Mouse (Mus musculus): Measurements from ENCODE around the gene Tspan9. TPM values are rescaled to one million over a fixed set of nuclear protein-coding genes. Genes with fewer than 3 reads are reported as not detected.

Gene Tspan9
- total RNA-seq, 1 experiment, result 161 TPM

DNA sequence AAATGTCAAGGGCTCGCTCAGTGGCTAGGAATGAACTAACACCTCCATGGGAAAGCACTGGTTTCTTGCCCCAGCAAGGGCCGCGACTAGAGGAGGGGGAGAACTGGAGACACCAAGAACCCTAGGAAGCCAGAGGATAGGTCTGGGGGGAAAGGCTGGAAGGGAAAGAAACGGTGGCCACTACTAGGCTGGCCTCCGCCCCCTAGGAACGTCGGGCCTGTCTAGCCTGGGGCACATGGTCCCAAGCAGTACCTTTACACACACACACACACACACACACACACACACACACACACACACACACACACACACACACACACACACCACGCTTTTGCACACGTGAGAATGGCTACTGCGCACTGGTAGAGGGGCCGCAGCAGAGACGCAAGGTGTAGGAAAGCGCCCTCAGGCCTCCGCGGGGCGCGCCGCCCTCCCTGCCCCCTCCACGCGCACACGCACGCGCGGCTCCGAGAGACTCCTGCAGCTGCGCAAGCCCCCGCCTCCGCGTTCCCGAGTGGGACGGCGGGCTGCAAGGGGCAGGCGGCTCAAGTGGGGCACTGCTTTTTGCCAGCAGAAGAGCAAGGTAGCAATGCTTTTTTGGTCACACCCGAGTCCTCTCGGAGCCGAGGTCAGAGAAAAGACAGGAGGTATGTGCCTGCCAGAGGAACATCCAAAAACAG, 108.0 kb downstream of the Tspan9 start:
- Histone ChIP-seq H3K4me1 (ENCODE audit: control insufficient read depth in 2 of 2, insufficient read depth in 2 of 2, low read length in 2 of 2, poor library complexity in 1 of 2) (peaks cover 0 to 14% of the 10 kb centered on the region in 2 experiments; a peak in 3 of 4 replicates), H3K9me3 (ENCODE audit: control insufficient read depth, insufficient read depth, low read depth, low read length) (no peaks in the 10 kb centered on the region), H3K4me3 (ENCODE audit: insufficient read depth in 1 of 2, low read depth in 1 of 2, low read length in 2 of 2, poor library complexity in 1 of 2, severe bottlenecking in 1 of 2) (peak overlapping the region; percentile 76 to 78), H3K27ac (ENCODE audit: insufficient read depth, low read depth, low read length, poor library complexity, severe bottlenecking) (no peak overlapping the region), H3K9ac (ENCODE audit: insufficient read depth, low read depth, low read length, poor library complexity, severe bottlenecking) (no peak overlapping the region), H3K36me3 (ENCODE audit: control insufficient read depth, insufficient read depth, low read length, poor library complexity, severe bottlenecking) (no peaks in the 10 kb centered on the region)
- TF ChIP-seq MAFK (IDR thresholded peaks at IDR 0.05; ENCODE audit: insufficient read depth, low read depth, low read length) (no peak), ZC3H11A (IDR thresholded peaks at IDR 0.05; ENCODE audit: borderline replicate concordance, low read depth, low read length) (no peak), CHD2 (IDR thresholded peaks at IDR 0.05; ENCODE audit: low read depth, low read length) (no peak), ZNF384 (IDR thresholded peaks at IDR 0.05; ENCODE audit: low read depth, low read length) (no peak), HCFC1 (IDR thresholded peaks at IDR 0.05; ENCODE audit: borderline replicate concordance, insufficient read depth, low read length) (no peak)
- in situ Hi-C loops (cut with MboI; ENCODE audit: low sequenced_read_pairs in 2 of 2, unreplicated experiment in 2 of 2), result no loop called here
- no peak for DNase-seq (ENCODE audit: low read depth, low spot score)

GRCm38 (mm10) chr6:128034317-128035249, 108.8 kb downstream of the Tspan9 start:
- no peak; the same call in 1 of the 2 replicates for TF ChIP-seq HCFC1 (IDR thresholded peaks at IDR 0.05; ENCODE audit: borderline replicate concordance, insufficient read depth, low read length)
- TF ChIP-seq ZNF384 (IDR thresholded peaks at IDR 0.05; ENCODE audit: low read depth, low read length), result no peak
- no peak for TF ChIP-seq MAFK (IDR thresholded peaks at IDR 0.05; ENCODE audit: insufficient read depth, low read depth, low read length)
- no peak for TF ChIP-seq ZC3H11A (IDR thresholded peaks at IDR 0.05; ENCODE audit: borderline replicate concordance, low read depth, low read length)
- no peak for TF ChIP-seq CHD2 (IDR thresholded peaks at IDR 0.05; ENCODE audit: low read depth, low read length)
- Histone ChIP-seq H3K36me3 (ENCODE audit: control insufficient read depth, insufficient read depth, low read length, poor library complexity, severe bottlenecking) (no peaks in the 10 kb centered on the region), H3K27ac (ENCODE audit: insufficient read depth, low read depth, low read length, poor library complexity, severe bottlenecking) (no peak overlapping the region), H3K9ac (ENCODE audit: insufficient read depth, low read depth, low read length, poor library complexity, severe bottlenecking) (peak overlapping the region; percentile 67), H3K9me3 (ENCODE audit: control insufficient read depth, insufficient read depth, low read depth, low read length) (no peaks in the 10 kb centered on the region), H3K4me1 (ENCODE audit: control insufficient read depth in 2 of 2, insufficient read depth in 2 of 2, low read length in 2 of 2, poor library complexity in 1 of 2) (peaks cover 0 to 14% of the 10 kb centered on the region in 2 experiments; a peak in 3 of 4 replicates), H3K4me3 (ENCODE audit: insufficient read depth in 1 of 2, low read depth in 1 of 2, low read length in 2 of 2, poor library complexity in 1 of 2, severe bottlenecking in 1 of 2) (peak overlapping the region; percentile 76 to 78)
- in situ Hi-C loops (cut with MboI; ENCODE audit: low sequenced_read_pairs in 2 of 2, unreplicated experiment in 2 of 2), result no loop called here
- DNase-seq (ENCODE audit: low read depth, low spot score), result peak; percentile 80

DNA sequence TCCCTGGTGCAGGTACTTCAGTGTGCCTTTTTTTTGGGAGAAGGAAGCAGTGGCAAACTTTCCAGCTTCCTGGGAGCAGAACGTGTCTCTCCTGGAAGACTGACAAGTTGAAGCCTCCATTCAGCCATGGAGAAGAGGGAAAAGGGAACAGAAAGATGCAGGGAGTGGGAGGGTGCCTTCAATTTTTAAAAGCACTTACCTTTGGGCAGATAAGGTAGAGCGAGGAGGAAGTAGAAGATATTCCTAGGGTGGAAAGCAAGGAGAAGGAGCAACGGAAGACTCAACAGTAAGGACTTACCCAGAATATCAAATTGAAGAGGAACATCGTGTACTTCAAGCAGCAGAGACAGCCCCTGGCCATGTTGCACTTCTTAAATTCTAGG, 109.5 kb downstream of the Tspan9 start:
- no peak for TF ChIP-seq MAFK (IDR thresholded peaks at IDR 0.05; ENCODE audit: insufficient read depth, low read depth, low read length)
- no peak for TF ChIP-seq ZC3H11A (IDR thresholded peaks at IDR 0.05; ENCODE audit: borderline replicate concordance, low read depth, low read length)
- TF ChIP-seq CHD2 (IDR thresholded peaks at IDR 0.05; ENCODE audit: low read depth, low read length), result no peak
- no peak for TF ChIP-seq HCFC1 (IDR thresholded peaks at IDR 0.05; ENCODE audit: borderline replicate concordance, insufficient read depth, low read length)
- no peak for TF ChIP-seq ZNF384 (IDR thresholded peaks at IDR 0.05; ENCODE audit: low read depth, low read length)
- Histone ChIP-seq H3K9me3 (ENCODE audit: control insufficient read depth, insufficient read depth, low read depth, low read length) (no peaks in the 10 kb centered on the region), H3K27ac (ENCODE audit: insufficient read depth, low read depth, low read length, poor library complexity, severe bottlenecking) (no peak overlapping the region), H3K9ac (ENCODE audit: insufficient read depth, low read depth, low read length, poor library complexity, severe bottlenecking) (no peak overlapping the region), H3K4me3 (ENCODE audit: insufficient read depth in 1 of 2, low read depth in 1 of 2, low read length in 2 of 2, poor library complexity in 1 of 2, severe bottlenecking in 1 of 2) (peak overlapping the region; percentile 76 to 78; a peak in 3 of 4 replicates), H3K36me3 (ENCODE audit: control insufficient read depth, insufficient read depth, low read length, poor library complexity, severe bottlenecking) (no peaks in the 10 kb centered on the region), H3K4me1 (ENCODE audit: control insufficient read depth in 2 of 2, insufficient read depth in 2 of 2, low read length in 2 of 2, poor library complexity in 1 of 2) (peaks cover 0 to 14% of the 10 kb centered on the region in 2 experiments; a peak in 3 of 4 replicates)
- DNase-seq (ENCODE audit: low read depth, low spot score), result no peak
- in situ Hi-C loops (cut with MboI; ENCODE audit: low sequenced_read_pairs in 2 of 2, unreplicated experiment in 2 of 2), result no loop called here

DNA sequence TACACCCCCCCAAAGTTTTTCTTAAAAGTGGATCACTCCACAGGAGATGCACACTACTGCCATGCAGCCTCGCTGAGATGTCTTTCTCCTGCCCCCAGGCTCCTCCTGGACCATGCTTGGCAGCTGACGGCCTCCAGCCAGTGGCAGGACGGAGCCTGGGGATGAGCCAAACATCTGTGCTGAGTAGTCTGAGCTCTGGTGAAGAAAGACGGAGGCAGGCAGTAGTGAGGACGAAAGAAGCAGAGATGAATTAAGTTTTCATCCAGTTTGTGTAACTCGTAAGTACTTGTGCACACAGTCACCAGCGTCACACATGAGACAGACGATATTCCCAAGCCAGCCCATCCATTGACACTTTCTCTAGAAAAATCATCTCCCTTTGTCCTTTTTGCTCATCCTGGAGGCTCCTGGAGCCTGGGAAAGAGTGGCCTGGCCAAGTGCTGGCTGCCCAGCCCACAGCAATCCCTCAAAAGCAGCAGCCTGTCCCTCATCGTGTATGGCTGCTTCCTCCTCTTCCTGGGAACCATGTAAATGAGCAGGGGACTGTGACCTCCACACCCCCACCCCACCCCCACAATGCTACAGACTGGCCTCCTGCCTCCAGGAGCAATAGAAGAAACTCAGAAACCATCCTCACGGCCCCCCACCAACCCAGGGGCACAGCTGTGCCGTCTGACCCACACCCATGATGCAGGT, 110.1 kb downstream of the Tspan9 start:
- no peak for DNase-seq (ENCODE audit: low read depth, low spot score)
- in situ Hi-C loops (cut with MboI; ENCODE audit: low sequenced_read_pairs in 2 of 2, unreplicated experiment in 2 of 2), result no loop called here
- H3K4me1 ChIP-seq (ENCODE audit: control insufficient read depth in 2 of 2, insufficient read depth in 2 of 2, low read length in 2 of 2, poor library complexity in 1 of 2), result peaks cover 0 to 14% of the 10 kb centered on the region in 2 experiments; a peak in 3 of 4 replicates
- H3K9me3 ChIP-seq (ENCODE audit: control insufficient read depth, insufficient read depth, low read depth, low read length), result no peaks in the 10 kb centered on the region
- TF ChIP-seq HCFC1 (IDR thresholded peaks at IDR 0.05; ENCODE audit: borderline replicate concordance, insufficient read depth, low read length) (no peak), CHD2 (IDR thresholded peaks at IDR 0.05; ENCODE audit: low read depth, low read length) (no peak), ZNF384 (IDR thresholded peaks at IDR 0.05; ENCODE audit: low read depth, low read length) (no peak), ZC3H11A (IDR thresholded peaks at IDR 0.05; ENCODE audit: borderline replicate concordance, low read depth, low read length) (no peak), MAFK (IDR thresholded peaks at IDR 0.05; ENCODE audit: insufficient read depth, low read depth, low read length) (no peak)
- H3K36me3 ChIP-seq (ENCODE audit: control insufficient read depth, insufficient read depth, low read length, poor library complexity, severe bottlenecking), result no peaks in the 10 kb centered on the region
- H3K9ac ChIP-seq (ENCODE audit: insufficient read depth, low read depth, low read length, poor library complexity, severe bottlenecking), result no peak overlapping the region
- no peak overlapping the region for H3K27ac ChIP-seq (ENCODE audit: insufficient read depth, low read depth, low read length, poor library complexity, severe bottlenecking)
- H3K4me3 ChIP-seq (ENCODE audit: insufficient read depth in 1 of 2, low read depth in 1 of 2, low read length in 2 of 2, poor library complexity in 1 of 2, severe bottlenecking in 1 of 2), result no peak overlapping the region
